Mouse (Mus musculus) G1E (cell line): Measurements from ENCODE around the gene Taf4.

ENCODE experiments used
- CTCF ChIP-seq: IDR thresholded peaks from 2 replicates; pipeline ENCODE4 v1.5.1; 2012; ENCODE audit warnings: low read depth, low read length, inconsistent platforms, mixed read lengths
- GATA1 ChIP-seq: IDR thresholded peaks from 2 replicates; pipeline ENCODE4 v1.6.1; 2012; ENCODE audit warnings: borderline replicate concordance, low read length, inconsistent platforms, mixed read lengths
- TAL1 ChIP-seq: conservative IDR thresholded peaks from 2 replicates; pipeline ENCODE4 v1.6.1; 2012; ENCODE audit warnings: low read depth, low read length, inconsistent platforms, mixed read lengths

GRCm38 (mm10) chr2:180005656-180006351, 29.4 kb upstream of the Taf4 start:
- no peak for TF ChIP-seq CTCF
- no peak for TF ChIP-seq TAL1
- TF ChIP-seq GATA1 = no peak
